26 mouse cellular contexts compared by ENCODE assay signal in the genomic region with DNA sequence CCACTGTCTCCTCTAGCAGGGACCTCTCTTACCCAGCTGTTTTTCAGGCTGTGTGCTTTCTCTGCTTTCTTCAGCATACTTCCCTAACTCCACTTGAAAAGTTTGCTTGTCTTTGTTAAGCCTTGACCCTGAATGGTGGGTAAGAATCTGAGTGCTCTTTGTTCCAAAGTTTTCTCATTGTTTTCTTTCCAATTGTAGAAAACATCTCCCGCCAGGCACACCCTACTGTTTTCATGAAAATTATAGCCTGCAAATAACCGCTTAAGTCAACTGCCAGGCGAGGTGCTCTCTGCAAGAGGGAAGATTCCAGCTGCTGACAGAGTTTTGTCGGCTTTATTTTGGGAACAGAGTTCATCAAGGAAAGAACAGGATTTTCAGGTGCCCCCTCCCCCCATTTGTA. TPM values are rescaled to one million over a fixed set of nuclear protein-coding genes. Genes with fewer than 3 reads are reported as not detected.
A peak's percentile ranks its signal among the peaks of the same experiment; 100 is the strongest.
DNase-seq lines count a peak whose midpoint lies in the region; ATAC-seq lines count a peak whose summit lies in the region.
"Had no signal": no experiment of that assay in that cellular context is flagged by ENCODE, and none has a peak within 500 bp of the region (broad histone marks: within the 10 kb centered on the region; RNA-seq: fewer than 3 reads in every experiment).

No protein-coding gene starts in this region.

- no peak overlapping the region for H3K9ac ChIP-seq in limb, embryonic 13.5 days
- no peak overlapping the region for H3K9ac ChIP-seq in embryonic facial prominence, embryonic 15.5 days
- H3K9ac ChIP-seq: forebrain, embryonic 13.5 days; forebrain, embryonic 15.5 days; forebrain, postnatal 0 days had no signal

- H3K9me3 ChIP-seq in limb, embryonic 13.5 days: no peaks in the 10 kb centered on the region
- no peaks in the 10 kb centered on the region for H3K9me3 ChIP-seq in limb, embryonic 10.5 days (replicated peaks)
- H3K9me3 ChIP-seq in embryonic facial prominence, embryonic 15.5 days (replicated peaks): no peaks in the 10 kb centered on the region
- H3K9me3 ChIP-seq: forebrain, embryonic 13.5 days; forebrain, embryonic 15.5 days had no signal

- H3K27ac ChIP-seq in limb, embryonic 13.5 days: 0 out of 2 replicates have a peak overlapping the region, but pooled peaks have one; percentile 22
- H3K27ac ChIP-seq in limb, embryonic 10.5 days: no peak overlapping the region
- H3K27ac ChIP-seq in embryonic facial prominence, embryonic 15.5 days (replicated peaks): peak overlapping the region; percentile 36; the same call in 1 of the 2 replicates
- H3K27ac ChIP-seq: forebrain, embryonic 13.5 days; forebrain, embryonic 15.5 days had no signal

- H3K4me3 ChIP-seq in limb, embryonic 13.5 days: no peak overlapping the region
- H3K4me3 ChIP-seq in limb, embryonic 10.5 days: no peak overlapping the region
- H3K4me3 ChIP-seq in embryonic facial prominence, embryonic 15.5 days (replicated peaks): no peak overlapping the region
- H3K4me3 ChIP-seq: forebrain, embryonic 13.5 days; forebrain, embryonic 15.5 days had no signal

- WGBS in limb, embryonic 13.5 days: 70% methylated on average over 4 of the region's 4 CpGs
- 79% methylated on average over 4 of the region's 4 CpGs for WGBS in limb, embryonic 10.5 days
- WGBS in embryonic facial prominence, embryonic 15.5 days: 39% methylated on average over 4 of the region's 4 CpGs

- no peaks in the 10 kb centered on the region for H3K27me3 ChIP-seq in limb, embryonic 13.5 days
- H3K27me3 ChIP-seq in limb, embryonic 10.5 days (ENCODE audit: low read depth, poor library complexity, severe bottlenecking): peaks cover 3% of the 10 kb centered on the region; the same call in 1 of the 2 replicates
- H3K27me3 ChIP-seq in embryonic facial prominence, embryonic 15.5 days: no peaks in the 10 kb centered on the region
- H3K27me3 ChIP-seq: forebrain, embryonic 13.5 days; forebrain, embryonic 15.5 days had no signal

- no peak for DNase-seq in limb, embryonic 10.5 days (ENCODE audit: low spot score)
- DNase-seq in R1 (ENCODE audit: low read depth, low spot score) (peak; percentile 54), ZHBTc4 (ENCODE audit: low read depth, low spot score) (peak; percentile 51)
- no peak for DNase-seq in adrenal gland, postnatal 14 days
- no peak for DNase-seq in kidney, adult 9 months
- no peak for DNase-seq in adrenal gland, postnatal 4 days (ENCODE audit: low spot score in 2 of 2)
- DNase-seq: adrenal gland, adult 2 months; adrenal gland, postnatal 10 days; adrenal gland, postnatal 36 days; cerebellum, adult 11-12 months; cerebellum, adult 2 months; cerebellum, adult 9-10 months; cerebellum, postnatal 10 days; cerebellum, postnatal 25 days; forebrain, postnatal 0 days had no signal

- H3K36me3 ChIP-seq in limb, embryonic 13.5 days: no peaks in the 10 kb centered on the region
- H3K36me3 ChIP-seq in limb, embryonic 10.5 days: no peaks in the 10 kb centered on the region
- H3K36me3 ChIP-seq in embryonic facial prominence, embryonic 15.5 days: no peaks in the 10 kb centered on the region
- H3K36me3 ChIP-seq: forebrain, embryonic 15.5 days had no signal

- H3K4me2 ChIP-seq in limb, embryonic 13.5 days (replicated peaks): no peak overlapping the region
- H3K4me2 ChIP-seq in embryonic facial prominence, embryonic 15.5 days (replicated peaks): no peak overlapping the region
- H3K4me2 ChIP-seq: forebrain, embryonic 13.5 days; forebrain, embryonic 15.5 days had no signal

- H3K4me1 ChIP-seq in limb, embryonic 13.5 days: peaks cover 56% of the 10 kb centered on the region
- H3K4me1 ChIP-seq in limb, embryonic 10.5 days: peaks cover 22% of the 10 kb centered on the region
- peaks cover 38% of the 10 kb centered on the region for H3K4me1 ChIP-seq in embryonic facial prominence, embryonic 15.5 days
- H3K4me1 ChIP-seq: forebrain, embryonic 13.5 days; forebrain, embryonic 15.5 days had no signal

- no peak for ATAC-seq in limb, embryonic 13.5 days (ENCODE audit: low FRiP score, low read depth)
- no peak for ATAC-seq in embryonic facial prominence, embryonic 15.5 days (ENCODE audit: insufficient number of reproducible peaks, low FRiP score, low TSS enrichment, low read depth)
- ATAC-seq: forebrain, embryonic 13.5 days; forebrain, embryonic 15.5 days; forebrain, postnatal 0 days had no signal

RNA-seq across cellular contexts. Expression of a gene that starts 25.2 kb away (rescaled TPM):
- 0.10 and 0.13 TPM in 2 replicates for polyA plus RNA-seq in limb, embryonic 13.5 days (2015; fragmentation: Nextera tagmentation; extraction: Ambion mirVana)
- not detected in 2 replicates for polyA plus RNA-seq in limb, embryonic 10.5 days (2016; fragmentation: Nextera tagmentation; extraction: Ambion mirVana)
- polyA plus RNA-seq in embryonic facial prominence, embryonic 15.5 days (2015; fragmentation: Nextera tagmentation; extraction: Ambion mirVana): 0.09 and 0.20 TPM in 2 replicates
- not detected in 2 replicates for total RNA-seq in adrenal gland, postnatal 14 days (2021)
- not detected for total RNA-seq in adrenal gland, postnatal 4 days (2021)
- total RNA-seq: adrenal gland, adult 2 months; adrenal gland, postnatal 10 days; adrenal gland, postnatal 36 days; ES-E14; forebrain, postnatal 0 days; MEL had no signal
- polyA plus RNA-seq: adrenal gland, adult 2 months; C2C12; cerebellum, adult 2 months; cortical plate, adult 2 months; embryonic facial prominence, embryonic 11.5 days; embryonic facial prominence, embryonic 14.5 days; forebrain, embryonic 11.5 days; forebrain, embryonic 13.5 days; forebrain, embryonic 15.5 days; forebrain, postnatal 0 days had no signal

RNA-seq across cellular contexts. Expression of a gene that starts 37.0 kb away (rescaled TPM):
- polyA plus RNA-seq in limb, embryonic 13.5 days (2015; fragmentation: Nextera tagmentation; extraction: Ambion mirVana): 0.28 and 0.33 TPM in 2 replicates
- not detected in 2 replicates for polyA plus RNA-seq in limb, embryonic 10.5 days (2016; fragmentation: Nextera tagmentation; extraction: Ambion mirVana)
- polyA plus RNA-seq in embryonic facial prominence, embryonic 15.5 days (2015; fragmentation: Nextera tagmentation; extraction: Ambion mirVana): 1.2 and 1.3 TPM in 2 replicates
- 2.7 and 4.6 TPM in 2 replicates for total RNA-seq in adrenal gland, postnatal 14 days (2021)
- under 1 TPM; 0.42 to 0.76 TPM for total RNA-seq in adrenal gland, postnatal 4 days (2021)
- total RNA-seq: forebrain, postnatal 0 days; MEL had no signal
- polyA plus RNA-seq: forebrain, embryonic 11.5 days; forebrain, embryonic 13.5 days; forebrain, embryonic 15.5 days had no signal

Comparison
In these comparisons a context has a peak if more than half of its experiments do, and no peak if none do; other contexts are left out.
1. DNase-seq: peak in R1 (single experiment) and ZHBTc4 (single experiment); none in limb, embryonic 10.5 days (single experiment), adrenal gland, postnatal 14 days (single experiment), kidney, adult 9 months (single experiment) and adrenal gland, postnatal 4 days (0 of 2).